Mouse (Mus musculus) CH12.LX (cell line): Measurements from ENCODE around the gene Ttpal. TPM values are rescaled to one million over a fixed set of nuclear protein-coding genes. Genes with fewer than 3 reads are reported as not detected.

ENCODE experiments used
- DNase-seq: peaks from one replicate; pipeline ENCODE4 v3.0.0-alpha.2; 2013; ENCODE audit errors: extremely low read depth
- H3K27ac ChIP-seq: 2 replicates; pipeline ENCODE4 v1.5.1; 2012; ENCODE audit warnings: low read depth, mild to moderate bottlenecking, control low read depth, moderate library complexity; ENCODE audit not compliant: insufficient read depth
- H3K27me3 ChIP-seq: replicated peaks from 2 replicates; pipeline ENCODE3; 2012; ENCODE audit warnings: inconsistent platforms
- H3K36me3 ChIP-seq, 2 experiments: replicated peaks in 1 of 2; 2 replicates each; pipeline versions ENCODE3 to v1.6.1; 2012; ENCODE audit warnings: inconsistent platforms in 1 of 2, low read length in 1 of 2, mild to moderate bottlenecking in 1 of 2, mixed read lengths in 1 of 2, moderate library complexity in 1 of 2; ENCODE audit not compliant: control insufficient read depth in 1 of 2, insufficient read depth in 1 of 2
- H3K4me1 ChIP-seq, 2 experiments: 2 replicates each; pipeline ENCODE4 v1.6.1; 2012; ENCODE audit warnings: inconsistent platforms in 1 of 2, moderate library complexity in 1 of 2; ENCODE audit not compliant: insufficient read depth in 2 of 2, control insufficient read depth in 1 of 2
- H3K4me2 ChIP-seq: 2 replicates; pipeline ENCODE4 v1.6.1; 2012; ENCODE audit warnings: low read depth, mild to moderate bottlenecking, control low read depth; ENCODE audit not compliant: poor library complexity, insufficient read depth, severe bottlenecking
- H3K4me3 ChIP-seq, 3 experiments: fragments of 150-350 bp in 1 of 3; sonication (generic) in 1 of 3; replicated peaks in 1 of 3; 2 replicates each; pipeline versions ENCODE3 to v1.5.1; 2011 to 2012; ENCODE audit warnings: low read depth in 2 of 3, low read length in 2 of 3, mild to moderate bottlenecking in 2 of 3, moderate library complexity in 2 of 3, control low read depth in 1 of 3, improper control_type of control experiment in 1 of 3, inconsistent platforms in 1 of 3, mixed read lengths in 1 of 3; ENCODE audit not compliant: poor library complexity in 1 of 3
- H3K79me2 ChIP-seq: replicated peaks from 2 replicates; pipeline ENCODE4 v1.6.1; 2012; ENCODE audit warnings: mild to moderate bottlenecking, moderate library complexity; ENCODE audit not compliant: control insufficient read depth, poor library complexity, insufficient read depth, severe bottlenecking; ENCODE audit errors: extremely low read depth
- H3K9ac ChIP-seq: 2 replicates; pipeline ENCODE4 v1.6.1; 2012; ENCODE audit warnings: low read depth, mild to moderate bottlenecking, control low read depth, moderate library complexity; ENCODE audit not compliant: insufficient read depth
- H3K9me3 ChIP-seq: replicated peaks from 2 replicates; pipeline ENCODE3; 2012; ENCODE audit warnings: low read length, inconsistent platforms, mixed read lengths
- CHD1 ChIP-seq: IDR thresholded peaks from 2 replicates; pipeline ENCODE4 v1.6.1; 2012; ENCODE audit warnings: low read depth, low read length, improper control_type of control experiment, inconsistent platforms
- CHD2 ChIP-seq: IDR thresholded peaks from 2 replicates; pipeline ENCODE4 v1.6.1; 2011; ENCODE audit warnings: low read length, improper control_type of control experiment
- ELF1 ChIP-seq: IDR thresholded peaks from 2 replicates; pipeline ENCODE4 v1.6.1; 2014; ENCODE audit warnings: low read depth, mild to moderate bottlenecking, inconsistent platforms, low read length, improper control_type of control experiment
- HCFC1 ChIP-seq: IDR thresholded peaks from 2 replicates; pipeline ENCODE4 v1.6.1; 2012; ENCODE audit warnings: low read depth, mild to moderate bottlenecking, inconsistent platforms, low read length, improper control_type of control experiment
- IRF4 ChIP-seq: IDR thresholded peaks from 2 replicates; pipeline ENCODE4 v1.6.1; 2014; ENCODE audit warnings: low read depth, mild to moderate bottlenecking, inconsistent platforms, low read length, improper control_type of control experiment
- KAT2A ChIP-seq: IDR thresholded peaks from 2 replicates; pipeline ENCODE4 v1.6.1; 2012; ENCODE audit warnings: low read length, improper control_type of control experiment, inconsistent platforms; ENCODE audit not compliant: insufficient replicate concordance
- MAFK ChIP-seq: IDR thresholded peaks from 2 replicates; pipeline ENCODE4 v1.6.1; 2011; ENCODE audit warnings: low read length, improper control_type of control experiment; ENCODE audit not compliant: insufficient replicate concordance
- MAX ChIP-seq: IDR thresholded peaks from 2 replicates; pipeline ENCODE4 v1.6.1; 2011; ENCODE audit warnings: low read length, improper control_type of control experiment
- MEF2A ChIP-seq: IDR thresholded peaks from 2 replicates; pipeline ENCODE4 v1.6.1; 2014; ENCODE audit warnings: low read depth, mild to moderate bottlenecking, inconsistent platforms, low read length, improper control_type of control experiment, borderline replicate concordance
- MYC ChIP-seq: IDR thresholded peaks from 2 replicates; pipeline ENCODE4 v1.6.1; 2011; ENCODE audit warnings: low read depth, mild to moderate bottlenecking, improper control_type of control experiment, low read length
- NELFE ChIP-seq: IDR thresholded peaks from 2 replicates; pipeline ENCODE4 v1.6.1; 2011; ENCODE audit warnings: low read depth, low read length, improper control_type of control experiment
- PAX5 ChIP-seq: IDR thresholded peaks from 2 replicates; pipeline ENCODE4 v1.6.1; 2012; ENCODE audit warnings: low read length, inconsistent platforms, mixed read lengths
- POLR2A ChIP-seq: IDR thresholded peaks from 2 replicates; pipeline ENCODE4 v1.6.1; 2011; ENCODE audit warnings: low read depth, mild to moderate bottlenecking, improper control_type of control experiment, low read length
- POLR2AphosphoS2 ChIP-seq: IDR thresholded peaks from 2 replicates; pipeline ENCODE4 v1.6.1; 2011; ENCODE audit warnings: low read depth, low read length, improper control_type of control experiment
- RAD21 ChIP-seq: IDR thresholded peaks from 2 replicates; pipeline ENCODE4 v1.6.1; 2011; ENCODE audit warnings: low read depth, mild to moderate bottlenecking, low read length, improper control_type of control experiment, moderate library complexity
- RCOR1 ChIP-seq: conservative IDR thresholded peaks from 2 replicates; pipeline ENCODE4 v1.6.1; 2012; ENCODE audit warnings: low read depth, mild to moderate bottlenecking, inconsistent platforms, low read length, improper control_type of control experiment
- SIN3A ChIP-seq: IDR thresholded peaks from 2 replicates; pipeline ENCODE4 v1.6.1; 2012; ENCODE audit warnings: low read length, improper control_type of control experiment, inconsistent platforms
- SMC3 ChIP-seq: IDR thresholded peaks from 2 replicates; pipeline ENCODE4 v1.6.1; 2011; ENCODE audit warnings: low read depth, low read length, improper control_type of control experiment
- TBP ChIP-seq: conservative IDR thresholded peaks from 2 replicates; pipeline ENCODE4 v1.6.1; 2011; ENCODE audit warnings: low read depth, low read length, improper control_type of control experiment
- TCF12 ChIP-seq: IDR thresholded peaks from 2 replicates; pipeline ENCODE4 v1.6.1; 2014; ENCODE audit warnings: low read depth, mild to moderate bottlenecking, inconsistent platforms, low read length, improper control_type of control experiment
- UBTF ChIP-seq: IDR thresholded peaks from 2 replicates; pipeline ENCODE4 v1.6.1; 2012; ENCODE audit warnings: low read depth, mild to moderate bottlenecking, inconsistent platforms, low read length, improper control_type of control experiment, moderate library complexity
- USF2 ChIP-seq: conservative IDR thresholded peaks from 2 replicates; pipeline ENCODE4 v1.6.1; 2011; ENCODE audit warnings: low read depth, low read length, improper control_type of control experiment
- ZMIZ1 ChIP-seq: IDR thresholded peaks from 2 replicates; pipeline ENCODE4 v1.6.1; 2012; ENCODE audit warnings: low read depth, mild to moderate bottlenecking, inconsistent platforms, low read length, improper control_type of control experiment
- dilution Hi-C: fragments of 300-500 bp; cut with MboI; formaldehyde crosslinking; loops from 2 replicates; pipeline ENCODE4 v1.14.3; 2020; ENCODE audit warnings: low sequenced_read_pairs; ENCODE audit not compliant: extremely low pct_unique_long_range_greater_than_20kb, extremely low pct_ligation_motif_present
- in situ Hi-C: fragments of 300-500 bp; cut with MboI; formaldehyde crosslinking; loops from 3 replicates; pipeline ENCODE4 v1.14.3; 2019; ENCODE audit warnings: low sequenced_read_pairs, low pct_ligation_motif_present, low pct_unique_long_range_greater_than_20kb, mixed read lengths
- polyA plus RNA-seq: library from polyadenylated mRNA; unstranded; fragments of >175 nt; gene quantifications from 2 replicates; pipeline ENCODE4 v1.2.1, GENCODE M21; 2012; ENCODE audit warnings: low read depth; ENCODE audit not compliant: insufficient read length
- total RNA-seq, 2 experiments: library from RNA; depleted of rRNA; stranded (reverse); fragments of 300-350 nt in 1 of 2; fragments of >200 nt in 1 of 2; gene quantifications; 2 replicates each; pipeline ENCODE4 v1.2.3; 2012 to 2014

The Ttpal gene
- total and polyA plus RNA-seq, 3 experiments, result 21.9 to 38.9 (median 25.7) TPM

DNA sequence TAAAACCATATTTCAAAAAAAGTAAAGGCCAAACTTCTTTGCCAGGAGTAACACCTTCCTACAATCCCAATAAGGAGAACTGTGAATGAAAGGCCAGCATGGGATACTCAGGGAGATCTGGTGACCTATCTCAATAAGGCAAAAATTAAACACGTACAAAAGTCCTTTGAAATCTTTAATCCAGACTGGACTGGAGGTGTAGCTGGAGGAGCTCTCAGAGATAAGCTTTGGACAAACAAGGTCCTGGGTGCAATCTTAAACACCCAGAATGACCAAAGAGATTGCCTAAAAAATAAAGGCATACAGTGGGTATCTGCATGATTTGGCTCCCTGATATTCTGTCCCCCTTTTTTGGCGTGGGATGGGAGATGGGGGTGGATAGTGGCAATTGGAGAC is 41.5 kb downstream of the Ttpal start:
- Histone ChIP-seq H3K4me1 (peaks cover 5 to 39% of the 10 kb centered on the region in 2 experiments), H3K27ac (peak overlapping the region; percentile 98), H3K27me3 (no peaks in the 10 kb centered on the region), H3K4me2 (peak overlapping the region; percentile 74), H3K9ac (peak overlapping the region; percentile 84), H3K9me3 (no peaks in the 10 kb centered on the region), H3K36me3 (peaks cover 21 to 28% of the 10 kb centered on the region in 2 experiments), H3K79me2 (peaks cover 56% of the 10 kb centered on the region), H3K4me3 (peak overlapping the region; percentile 71 to 77 (median 75))
- dilution Hi-C loops (no loop called here), in situ Hi-C loops (no loop called here)
- no peak for DNase-seq
- peak; percentile 5; the same call in 1 of the 2 replicates for TF ChIP-seq HCFC1
- peak; percentile 2; the same call in 1 of the 2 replicates for TF ChIP-seq SIN3A
- no peak for TF ChIP-seq MAX
- 0 out of 2 replicates have a peak, but pooled peaks have one; percentile 57 for TF ChIP-seq RCOR1
- TF ChIP-seq MYC, result no peak
- TF ChIP-seq POLR2A, result peak; percentile 21; the same call in 1 of the 2 replicates
- peak; percentile 13; the same call in 1 of the 2 replicates for TF ChIP-seq ZMIZ1
- peak; percentile 93 for TF ChIP-seq POLR2AphosphoS2

GRCm38 (mm10) chr2:163644047-163644446 is 41.9 kb downstream of the Ttpal start:
- Histone ChIP-seq H3K79me2 (peaks cover 51% of the 10 kb centered on the region), H3K36me3 (peaks cover 18 to 24% of the 10 kb centered on the region in 2 experiments), H3K4me3 (peak overlapping the region; percentile 71 to 77 (median 75)), H3K27ac (peak overlapping the region; percentile 98), H3K9ac (peak overlapping the region; percentile 84), H3K4me1 (peaks cover 3 to 36% of the 10 kb centered on the region in 2 experiments), H3K4me2 (peak overlapping the region; percentile 74; the same call in 1 of the 2 replicates), H3K27me3 (no peaks in the 10 kb centered on the region), H3K9me3 (no peaks in the 10 kb centered on the region)
- in situ Hi-C loops (no loop called here), dilution Hi-C loops (no loop called here)
- TF ChIP-seq KAT2A (no peak), SIN3A (peak; percentile 11), NELFE (no peak), SMC3 (no peak)
- no peak for DNase-seq

DNA sequence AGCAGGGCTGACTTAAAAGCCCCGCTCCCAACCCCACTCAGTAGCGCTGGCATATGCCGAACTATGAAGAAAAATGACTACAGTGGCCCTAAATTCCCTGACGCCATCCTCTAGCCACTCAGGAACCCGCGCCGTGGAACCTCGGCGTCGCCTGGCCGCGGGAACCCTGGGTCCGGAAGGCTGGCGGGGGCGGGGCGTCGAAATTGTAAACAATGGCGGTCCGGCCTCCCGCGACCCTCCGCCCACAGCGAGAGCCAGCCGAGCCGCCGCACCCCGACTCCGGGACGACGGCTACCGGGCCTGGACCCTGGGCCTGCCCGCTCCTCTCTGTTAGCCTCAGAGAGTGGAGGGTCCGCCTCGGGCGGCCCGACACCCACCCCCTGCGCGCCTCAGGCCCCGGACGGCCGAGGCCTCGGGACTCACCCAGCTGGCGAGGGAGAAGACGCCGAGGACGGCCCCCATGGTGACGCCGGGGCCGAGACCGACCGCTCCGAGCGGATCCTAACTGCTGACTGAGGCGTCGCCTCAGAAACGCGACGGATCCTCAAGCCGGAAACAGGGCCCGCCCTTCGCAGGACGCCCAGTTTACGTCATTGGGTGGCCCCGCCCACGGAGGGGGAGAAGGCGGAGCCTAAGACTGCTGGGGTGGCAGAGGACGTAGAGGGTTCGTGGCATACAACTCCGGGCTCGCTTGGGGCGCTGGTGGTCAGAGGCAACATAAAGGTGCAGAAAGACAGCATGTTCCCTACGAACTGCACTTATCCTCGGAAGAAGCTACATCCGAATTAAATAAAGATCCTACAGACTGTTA is 42.7 kb downstream of the Ttpal start, which contains the start of gene Serinc3:
Gene Serinc3 (minus strand): TSS at position 557 of the 811 bp plus-strand sequence.
- in situ Hi-C loops, result loop anchor here (5.0 kb wide), 1 partner anchor 73 kb away; no protein-coding TSS in a partner anchor
- Histone ChIP-seq H3K79me2 (peaks cover 45% of the 10 kb centered on the region), H3K4me3 (peak within 1 kb of the TSS; percentile 71 to 77 (median 75)), H3K4me2 (peak within 1 kb of the TSS; percentile 92), H3K36me3 (peaks cover 14 to 19% of the 10 kb centered on the region in 2 experiments), H3K9ac (peak within 1 kb of the TSS; percentile 97), H3K27ac (peak within 1 kb of the TSS; percentile 98), H3K27me3 (no peaks in the 10 kb centered on the region), H3K9me3 (no peaks in the 10 kb centered on the region), H3K4me1 (peaks cover 3 to 31% of the 10 kb centered on the region in 2 experiments)
- dilution Hi-C loops, result no loop called here
- DNase-seq, result peak; percentile 98
- TF ChIP-seq CHD2 (peak; percentile 59; the same call in 1 of the 2 replicates), SMC3 (peak; percentile 57), IRF4 (peak; percentile 73), KAT2A (peak; percentile 70; the same call in 1 of the 2 replicates), PAX5 (no peak), TCF12 (peak; percentile 98), MYC (peak; percentile 85; the same call in 1 of the 2 replicates), CHD1 (peak; percentile 95; the same call in 1 of the 2 replicates), MAX (peak; percentile 84), USF2 (no peak), POLR2A (peak; percentile 98), UBTF (peak; percentile 85), RAD21 (peak; percentile 68), MAFK (peak; percentile 54; the same call in 1 of the 2 replicates), TBP (peak; percentile 95), ELF1 (peak; percentile 88), MEF2A (peak; percentile 78)
